ENCODE assay signal across 13 mouse cellular contexts in the genomic region with DNA sequence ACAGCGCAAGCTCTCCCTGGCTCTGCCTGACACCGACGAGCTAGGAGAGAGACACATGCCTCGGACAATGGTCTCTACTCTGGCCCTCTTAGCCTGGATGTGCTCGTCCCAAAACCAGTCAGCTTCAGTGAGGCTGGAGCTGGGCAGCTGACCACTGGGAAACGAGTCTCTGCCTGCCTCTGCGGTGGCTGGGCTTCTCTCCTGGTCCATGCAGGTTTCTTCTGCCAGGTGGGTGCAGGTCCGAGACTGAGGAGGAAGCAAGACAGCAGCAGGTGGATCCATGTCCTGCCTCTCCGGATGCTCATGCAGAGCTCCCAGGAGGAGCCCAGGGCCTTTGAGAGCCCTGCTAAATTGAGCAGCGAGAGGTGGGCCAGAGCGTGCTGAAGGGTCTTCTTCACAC.
"Had no signal": no experiment of that assay in that cellular context is flagged by ENCODE, and none has a peak within 500 bp of the region (broad histone marks: within the 10 kb centered on the region; RNA-seq: fewer than 3 reads in every experiment).

No protein-coding gene starts in this region.

- DNase-seq: kidney, adult 8-10 months; kidney, postnatal 25 days; layer of hippocampus, adult 9-11 months; layer of hippocampus, postnatal 36 days; lung, adult 18-20 months; right cerebral cortex, postnatal 14 days; thymus, adult 18-20 months; thymus, postnatal 25 days had no signal

- H3K4me2 ChIP-seq: limb, embryonic 12.5 days; midbrain, embryonic 15.5 days; neural tube, embryonic 12.5 days; stomach, embryonic 15.5 days had no signal

- H3K27ac ChIP-seq: liver, embryonic 14.5 days; midbrain, embryonic 15.5 days; neural tube, embryonic 12.5 days had no signal

- H3K4me3 ChIP-seq: limb, embryonic 12.5 days; midbrain, embryonic 15.5 days; neural tube, embryonic 12.5 days; stomach, embryonic 15.5 days had no signal

- ATAC-seq: midbrain, embryonic 15.5 days had no signal

- H3K27me3 ChIP-seq: limb, embryonic 12.5 days; midbrain, embryonic 15.5 days; neural tube, embryonic 12.5 days; stomach, embryonic 15.5 days had no signal

- H3K9ac ChIP-seq: limb, embryonic 12.5 days; liver, embryonic 14.5 days; midbrain, embryonic 15.5 days; neural tube, embryonic 12.5 days; stomach, embryonic 15.5 days had no signal

- H3K9me3 ChIP-seq: limb, embryonic 12.5 days; midbrain, embryonic 15.5 days; neural tube, embryonic 12.5 days; stomach, embryonic 15.5 days had no signal

- H3K36me3 ChIP-seq: midbrain, embryonic 15.5 days; neural tube, embryonic 12.5 days; stomach, embryonic 15.5 days had no signal
